Mouse (Mus musculus) bone marrow, adult 2 months (tissue): ENCODE measurements around the gene Cops9. TPM values are rescaled to one million over a fixed set of nuclear protein-coding genes. Genes with fewer than 3 reads are reported as not detected.

ENCODE experiments used
- H3K27ac ChIP-seq: fragments of 200-500 bp; 2 replicates; pipeline ENCODE4 v1.5.1; 2012; ENCODE audit warnings: low read depth, mild to moderate bottlenecking, control low read depth, inconsistent platforms, low read length; ENCODE audit not compliant: control insufficient read depth, poor library complexity, insufficient read depth
- H3K4me1 ChIP-seq: fragments of 200-500 bp; 2 replicates; pipeline ENCODE4 v1.6.1; 2011; ENCODE audit warnings: low read length; ENCODE audit not compliant: control insufficient read depth, insufficient read depth
- H3K4me3 ChIP-seq: fragments of 200-500 bp; replicated peaks from 2 replicates; pipeline ENCODE3; 2011; ENCODE audit warnings: mild to moderate bottlenecking, low read depth, low read length, control low read depth; ENCODE audit not compliant: control insufficient read depth
- CTCF ChIP-seq: fragments of 200-500 bp; IDR thresholded peaks from 2 replicates; pipeline ENCODE4 v1.5.1; 2011; ENCODE audit warnings: low read length, control low read depth; ENCODE audit not compliant: control insufficient read depth, insufficient read depth
- POLR2A ChIP-seq: fragments of 200-500 bp; IDR thresholded peaks from 2 replicates; pipeline ENCODE4 v1.6.1; 2011; ENCODE audit warnings: low read depth, mild to moderate bottlenecking, control low read depth, low read length, borderline replicate concordance; ENCODE audit not compliant: control insufficient read depth
- WGBS: fragments of 180-500 bp; shearing (Covaris S2); methylation state at CpG from one replicate; pipeline ENCODE4 v1.1.7; 2018; 5-methylcytosine and 5-hydroxymethylcytosine counted together
- polyA plus RNA-seq: library from polyadenylated mRNA; stranded (reverse); fragments of >200 nt; gene quantifications from 2 replicates; pipeline ENCODE4 v1.2.4, GENCODE M21; 2011; ENCODE audit warnings: low replicate concordance; ENCODE audit not compliant: missing spikeins, insufficient read depth, insufficient read length

Gene Cops9
- polyA plus RNA-seq, 1 experiment, result 176 TPM

DNA sequence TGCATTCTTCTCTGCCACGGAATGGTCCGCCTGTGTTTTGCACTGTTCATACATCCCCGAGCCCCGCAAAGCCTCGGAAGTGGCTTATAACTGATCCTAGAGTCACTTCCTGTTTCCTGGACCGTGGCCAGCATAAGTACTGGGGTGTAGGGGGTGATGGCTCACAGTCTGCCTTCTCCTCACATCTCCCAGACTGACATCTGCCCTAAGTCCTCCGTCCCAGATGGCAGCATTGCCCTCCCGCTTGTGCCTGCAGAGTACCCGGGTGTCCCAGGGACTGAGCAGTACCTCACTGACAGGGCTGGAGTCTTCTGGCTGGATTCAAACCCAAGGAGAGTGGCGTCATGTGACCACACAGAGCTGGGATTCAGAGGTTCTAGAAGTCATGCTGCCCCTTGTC lies 6.4 kb upstream of the Cops9 start:
- Histone ChIP-seq H3K27ac (no peak overlapping the region), H3K4me3 (peak overlapping the region; percentile 4), H3K4me1 (peaks cover 3% of the 10 kb centered on the region; the same call in 1 of the 2 replicates)
- WGBS, result 5% methylated on average over 10 of the region's 10 CpGs
- TF ChIP-seq POLR2A (no peak; the same call in 1 of the 2 replicates), CTCF (no peak)

DNA sequence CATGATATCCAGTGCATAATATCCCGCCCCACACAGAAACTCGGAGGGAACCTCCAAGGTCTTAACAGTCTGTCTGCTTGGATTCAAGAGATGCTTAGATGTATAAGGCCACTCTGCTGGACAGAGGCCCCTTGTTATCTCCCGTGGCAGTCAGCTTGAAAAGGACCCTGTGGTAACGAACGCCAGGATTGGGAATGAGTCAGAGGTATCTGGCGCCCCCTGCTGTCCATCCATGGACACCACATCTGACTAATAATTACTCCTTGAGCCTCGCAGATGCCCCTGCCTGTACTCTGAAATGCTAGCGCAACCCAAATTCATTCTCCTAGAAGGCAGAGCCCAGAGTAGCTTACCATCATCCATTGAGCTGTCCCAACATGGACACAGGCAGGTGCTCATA lies 6.0 kb upstream of the Cops9 start:
- H3K27ac ChIP-seq, result no peak overlapping the region
- WGBS, result 13% methylated on average over 8 of the region's 8 CpGs
- H3K4me3 ChIP-seq, result peak overlapping the region; percentile 4
- peaks cover 3% of the 10 kb centered on the region; the same call in 1 of the 2 replicates for H3K4me1 ChIP-seq
- no peak for TF ChIP-seq POLR2A
- peak; percentile 75 for TF ChIP-seq CTCF

- TF ChIP-seq POLR2A (no peak), CTCF (no peak)
- no peak overlapping the region for H3K27ac ChIP-seq
These were observed 5.2 kb upstream of the Cops9 start for GRCm38 (mm10) chr1:92647026-92647425.

DNA sequence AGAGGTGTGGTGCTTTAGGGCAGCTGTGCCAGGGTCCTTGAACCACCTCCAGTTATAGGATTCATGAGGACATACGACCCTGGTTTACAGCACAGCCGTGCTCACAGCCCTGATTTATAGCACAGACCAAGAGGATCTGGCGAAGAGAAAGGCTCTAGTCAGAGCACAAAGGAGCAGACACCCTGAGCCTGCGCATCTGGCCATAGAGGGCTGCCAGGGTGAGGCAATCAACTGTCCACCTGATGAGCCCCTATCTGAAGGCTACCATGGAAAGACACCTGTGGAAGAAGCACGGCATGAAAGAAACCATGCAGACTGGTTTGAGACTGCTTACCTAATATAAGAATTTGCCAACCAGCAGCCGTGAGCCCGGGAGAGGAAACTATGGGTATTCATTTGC lies 4.8 kb upstream of the Cops9 start:
- Histone ChIP-seq H3K4me3 (no peak overlapping the region), H3K27ac (no peak overlapping the region), H3K4me1 (peaks cover 3% of the 10 kb centered on the region; the same call in 1 of the 2 replicates)
- 62% methylated on average over 7 of the region's 7 CpGs for WGBS
- no peak for TF ChIP-seq CTCF

More at GRCm38 (mm10) chr1:92647026-92647425, 5.2 kb upstream of the Cops9 start:
- WGBS, result 64% methylated on average over 4 of the region's 4 CpGs
- peaks cover 3% of the 10 kb centered on the region; the same call in 1 of the 2 replicates for H3K4me1 ChIP-seq
- H3K4me3 ChIP-seq, result no peak overlapping the region

GRCm38 (mm10) chr1:92646111-92646510 lies 4.3 kb upstream of the Cops9 start:
- H3K4me3 ChIP-seq, result no peak overlapping the region
- no peak overlapping the region for H3K27ac ChIP-seq
- WGBS, result 51% methylated on average over 2 of the region's 2 CpGs
- no peak for TF ChIP-seq POLR2A
- no peak for TF ChIP-seq CTCF
- peaks cover 3% of the 10 kb centered on the region; the same call in 1 of the 2 replicates for H3K4me1 ChIP-seq

- no peak overlapping the region for H3K4me3 ChIP-seq
- TF ChIP-seq POLR2A, result no peak
- TF ChIP-seq CTCF, result no peak
- no peak overlapping the region for H3K27ac ChIP-seq
- 80% methylated on average over 5 of the region's 5 CpGs for WGBS
- peaks cover 13% of the 10 kb centered on the region for H3K4me1 ChIP-seq
These were observed 3.1 kb upstream of the Cops9 start for GRCm38 (mm10) chr1:92644916-92645315.

GRCm38 (mm10) chr1:92643691-92644090 lies 1.9 kb upstream of the Cops9 start:
- TF ChIP-seq POLR2A (no peak), CTCF (no peak)
- no peak overlapping the region for H3K4me3 ChIP-seq
- peaks cover 14% of the 10 kb centered on the region for H3K4me1 ChIP-seq
- 83% methylated on average over 4 of the region's 4 CpGs for WGBS
- H3K27ac ChIP-seq, result no peak overlapping the region

- TF ChIP-seq CTCF (no peak), POLR2A (no peak)
- peaks cover 11% of the 10 kb centered on the region for H3K4me1 ChIP-seq
- H3K27ac ChIP-seq, result peak overlapping the region; percentile 57; the same call in 1 of the 2 replicates
- H3K4me3 ChIP-seq, result peak overlapping the region; percentile 5
- 24% methylated on average over 6 of the region's 6 CpGs for WGBS
These were observed 1.4 kb downstream of the Cops9 start for GRCm38 (mm10) chr1:92640393-92640792.

DNA sequence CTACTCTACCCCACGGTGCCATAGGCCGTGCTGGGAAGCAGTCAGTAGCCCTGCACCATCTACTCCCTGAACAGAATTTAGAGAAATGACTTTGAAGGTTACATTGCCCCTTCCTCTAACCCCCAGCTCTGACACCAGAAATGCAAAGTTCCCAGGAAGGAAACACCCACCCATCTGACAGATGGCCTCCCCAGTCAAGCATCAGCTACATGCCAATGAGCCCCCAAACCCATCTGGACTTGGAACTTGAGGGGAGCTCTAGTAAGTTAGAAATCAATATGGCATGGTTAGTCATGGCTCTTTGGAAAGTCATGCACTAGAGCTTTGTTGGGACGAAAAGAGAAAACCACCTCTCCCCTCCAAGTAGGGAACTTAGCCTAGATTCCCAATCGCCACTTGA lies 3.0 kb downstream of the Cops9 start:
- peaks cover 11% of the 10 kb centered on the region for H3K4me1 ChIP-seq
- H3K27ac ChIP-seq, result no peak overlapping the region
- 88% methylated on average over 4 of the region's 4 CpGs for WGBS
- TF ChIP-seq CTCF (no peak), POLR2A (no peak)
- no peak overlapping the region for H3K4me3 ChIP-seq
